Mouse (Mus musculus): ENCODE data around the gene Nrm.

Gene Nrm

GRCm38 (mm10) chr17:35834696-35835422, 26.3 kb upstream of the Nrm start:
- DNase-seq (ENCODE audit: low read depth, low spot score), result no peak

- no peak for DNase-seq (ENCODE audit: low read depth, low spot score)
Observed at GRCm38 (mm10) chr17:35835424-35836140, 25.5 kb upstream of the Nrm start.

GRCm38 (mm10) chr17:35836178-35836965, 24.7 kb upstream of the Nrm start:
- DNase-seq (ENCODE audit: low read depth, low spot score), result peak; percentile 90

- peak; percentile 82 for DNase-seq (ENCODE audit: low read depth, low spot score)
Observed at GRCm38 (mm10) chr17:35836991-35837422, 24.1 kb upstream of the Nrm start.

GRCm38 (mm10) chr17:35837487-35837886, 23.6 kb upstream of the Nrm start:
- peak; percentile 61 for DNase-seq (ENCODE audit: low read depth, low spot score)

- DNase-seq (ENCODE audit: low read depth, low spot score), result peak; percentile 93
Observed at GRCm38 (mm10) chr17:35838122-35838544, 23.0 kb upstream of the Nrm start, which contains the start of gene Tubb5. Tubb5 (minus strand) TSS chr17:35838306.

- DNase-seq (ENCODE audit: low read depth, low spot score), result peak; percentile 12
Observed at GRCm38 (mm10) chr17:35838570-35838969, 22.5 kb upstream of the Nrm start.

- DNase-seq (ENCODE audit: low read depth, low spot score), result peak; percentile 0
Observed at GRCm38 (mm10) chr17:35839002-35839401, 22.1 kb upstream of the Nrm start.

GRCm38 (mm10) chr17:35840561-35840960, 20.6 kb upstream of the Nrm start:
- DNase-seq (ENCODE audit: low read depth, low spot score), result no peak

GRCm38 (mm10) chr17:35841076-35841950, 19.8 kb upstream of the Nrm start, which contains the start of gene Mdc1:
Mdc1 (plus strand) TSS chr17:35841515.
- DNase-seq (ENCODE audit: low read depth, low spot score), result peak; percentile 100

GRCm38 (mm10) chr17:35842006-35842405, 19.1 kb upstream of the Nrm start:
- DNase-seq (ENCODE audit: low read depth, low spot score), result no peak

GRCm38 (mm10) chr17:35843514-35843913, 17.6 kb upstream of the Nrm start:
- DNase-seq (ENCODE audit: low read depth, low spot score), result no peak

GRCm38 (mm10) chr17:35848112-35848511, 13.0 kb upstream of the Nrm start:
- peak; percentile 1 for DNase-seq (ENCODE audit: low read depth, low spot score)

GRCm38 (mm10) chr17:35850974-35851373, 10.1 kb upstream of the Nrm start:
- DNase-seq (ENCODE audit: low read depth, low spot score), result no peak

- no peak for DNase-seq (ENCODE audit: low read depth, low spot score)
Observed at GRCm38 (mm10) chr17:35859371-35859770, 1.7 kb upstream of the Nrm start.

- DNase-seq (ENCODE audit: low read depth, low spot score), result no peak
Observed at GRCm38 (mm10) chr17:35859835-35860234, 1.3 kb upstream of the Nrm start.

GRCm38 (mm10) chr17:35860831-35861197, 304 bp upstream of the Nrm start:
- DNase-seq (ENCODE audit: low read depth, low spot score), result no peak

GRCm38 (mm10) chr17:35864832-35865353, 3.8 kb downstream of the Nrm start:
- DNase-seq (ENCODE audit: low read depth, low spot score), result no peak

GRCm38 (mm10) chr17:35865481-35866280, 4.6 kb downstream of the Nrm start, which contains the start of gene Ppp1r18:
Ppp1r18 (plus strand) TSS chr17:35865593.
- peak; percentile 51 for DNase-seq (ENCODE audit: low read depth, low spot score)

- DNase-seq (ENCODE audit: low read depth, low spot score), result peak; percentile 70
Observed at GRCm38 (mm10) chr17:35866281-35866831, 5.2 kb downstream of the Nrm start.

All from CD4-positive, CD25-positive, alpha-beta regulatory T cell, adult 2 months (primary cell).